Mouse (Mus musculus) induced T-regulatory cell, adult 2 months (primary cell): ENCODE results near the gene Zfp511.

Source experiments
- DNase-seq: peaks from one replicate; pipeline ENCODE4 v3.0.0-alpha.2; 2012; ENCODE audit warnings: low read depth

The Zfp511 gene

DNA sequence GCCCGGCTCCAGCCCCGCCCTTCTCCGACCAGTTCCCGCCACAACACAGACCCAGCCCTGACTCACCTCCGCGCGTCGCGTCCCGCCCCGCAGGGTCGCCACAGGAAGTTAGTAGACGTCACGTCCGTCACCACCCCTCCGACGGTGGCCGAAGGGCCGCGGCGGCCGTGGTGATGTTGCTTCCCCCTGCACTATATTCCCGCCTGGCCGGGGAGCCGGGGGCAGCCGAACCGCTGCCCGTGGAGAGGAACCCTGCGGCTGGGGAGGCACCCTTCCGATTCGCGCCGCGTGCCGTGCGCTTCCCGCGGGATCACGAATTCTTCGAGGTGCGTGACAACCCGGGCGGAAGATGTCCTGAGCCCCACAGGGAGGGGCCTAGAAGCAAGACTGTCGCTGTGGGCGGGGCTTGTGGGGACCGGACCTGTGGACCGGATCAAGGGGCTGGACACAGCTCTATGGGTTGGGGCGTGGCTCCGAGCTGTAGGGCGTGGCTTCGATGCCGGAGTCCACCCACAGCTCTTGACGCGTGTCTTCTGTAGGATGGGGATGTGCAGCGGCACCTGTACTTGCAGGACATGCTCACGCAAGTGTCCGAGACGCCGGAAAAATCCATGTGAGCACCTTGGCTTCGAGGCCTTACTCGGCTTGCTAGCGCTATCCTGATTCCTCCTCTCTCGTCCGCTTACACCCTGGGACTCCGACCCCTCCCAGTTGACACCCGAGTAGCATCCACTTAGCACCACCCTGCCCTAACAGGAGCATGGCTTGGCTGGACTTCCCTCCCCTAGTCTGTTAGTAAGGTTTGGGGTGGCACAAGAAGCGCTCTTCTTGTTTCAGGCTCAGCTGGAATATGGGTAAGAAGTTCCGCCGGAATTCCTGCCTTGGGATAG, at the start of gene Zfp511, which contains the start of gene Tubgcp2:
Zfp511 (plus strand) TSS at position 111 of the 890 bp plus-strand sequence.
Tubgcp2 (minus strand) TSS at position 389 of the 890 bp plus-strand sequence.
- DNase-seq = peak; percentile 94

DNA sequence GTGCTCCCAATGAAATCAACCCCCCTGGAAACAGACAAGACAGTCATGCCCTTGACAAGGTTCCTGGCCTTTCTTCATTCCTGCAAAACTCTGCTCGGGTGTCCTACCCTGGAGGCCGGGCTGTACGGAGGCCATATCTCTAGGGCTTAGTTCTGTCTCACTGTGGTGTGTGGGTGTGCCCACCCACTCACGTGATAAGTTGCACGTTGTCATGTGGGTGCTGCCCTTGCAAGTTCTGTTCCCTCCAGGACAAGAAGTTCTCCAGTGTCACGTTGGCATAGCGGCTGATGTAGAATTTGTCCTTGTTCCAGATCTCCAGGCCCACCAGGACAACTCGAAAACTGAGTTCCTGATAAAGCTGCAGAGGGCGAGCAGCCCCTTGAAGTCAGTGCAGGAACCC, 47.9 kb upstream of the Zfp511 start:
- no peak for DNase-seq

DNA sequence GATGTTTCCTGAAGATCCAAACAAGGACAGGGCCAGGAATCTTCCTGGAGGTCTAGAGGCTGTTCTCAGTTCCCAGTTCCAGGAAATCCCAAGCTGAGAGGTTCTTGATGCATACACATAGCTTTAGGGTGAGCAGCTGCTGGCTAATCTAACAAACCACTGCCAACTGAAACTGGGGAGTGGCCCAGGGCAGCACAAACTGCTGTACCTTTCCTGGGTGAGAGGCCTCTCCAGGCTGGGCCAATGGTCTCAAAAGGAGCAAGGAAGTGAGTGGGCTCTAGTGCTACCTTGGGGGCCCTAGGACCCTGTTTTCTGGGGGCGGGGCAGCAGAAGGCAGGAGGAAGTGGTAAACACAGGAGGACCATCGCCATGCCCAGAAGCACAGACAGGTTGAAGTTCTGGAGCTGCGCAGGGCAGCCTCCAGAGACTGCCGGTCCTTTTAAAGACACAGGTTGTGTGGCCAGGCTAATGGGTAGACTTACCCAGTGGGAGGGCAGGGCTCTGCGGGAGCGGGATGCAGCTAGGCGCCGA, 45.3 kb upstream of the Zfp511 start:
- DNase-seq = peak; percentile 39

DNA sequence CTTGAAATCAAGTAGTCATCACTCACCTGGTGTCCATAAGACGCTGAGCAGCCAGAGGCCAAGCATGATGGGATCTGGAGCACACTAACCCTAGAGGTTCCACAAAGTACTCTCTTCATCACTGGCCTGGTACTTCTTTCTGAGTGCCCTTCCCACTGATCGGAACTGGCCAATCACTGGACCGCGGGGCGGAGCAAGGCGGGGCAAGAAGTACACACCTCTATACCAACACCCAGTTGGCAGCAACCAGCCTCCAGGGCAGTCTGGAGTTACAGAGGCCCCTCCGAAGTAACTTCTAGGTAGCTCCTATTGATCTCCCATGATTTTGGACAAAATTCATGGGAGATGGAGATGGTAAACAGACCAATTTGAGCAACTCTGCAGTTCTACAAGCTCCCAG, 43.8 kb upstream of the Zfp511 start, which contains the start of gene Adam8:
Adam8 (minus strand) TSS at position 157 of the 400 bp plus-strand sequence.
- peak; percentile 79 for DNase-seq

DNA sequence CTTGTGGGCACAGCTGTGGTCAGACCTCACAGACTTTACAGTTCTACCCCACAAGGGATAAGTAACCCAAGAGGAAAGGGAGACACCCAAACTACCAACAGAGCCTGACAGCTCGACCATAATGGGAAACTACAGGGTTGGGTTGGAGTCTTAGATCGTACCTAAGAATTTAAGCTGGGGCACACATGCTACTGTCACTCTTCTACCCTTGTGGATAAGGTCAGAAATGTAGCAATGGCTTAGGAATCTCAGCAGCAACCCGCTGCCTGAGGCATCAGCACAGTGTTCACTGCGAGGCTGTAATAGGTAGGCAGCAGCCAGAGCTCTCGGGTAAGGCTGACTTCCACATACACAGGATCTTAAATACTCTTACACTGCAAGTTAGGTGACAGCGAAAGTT, 42.7 kb upstream of the Zfp511 start:
- DNase-seq = no peak

DNA sequence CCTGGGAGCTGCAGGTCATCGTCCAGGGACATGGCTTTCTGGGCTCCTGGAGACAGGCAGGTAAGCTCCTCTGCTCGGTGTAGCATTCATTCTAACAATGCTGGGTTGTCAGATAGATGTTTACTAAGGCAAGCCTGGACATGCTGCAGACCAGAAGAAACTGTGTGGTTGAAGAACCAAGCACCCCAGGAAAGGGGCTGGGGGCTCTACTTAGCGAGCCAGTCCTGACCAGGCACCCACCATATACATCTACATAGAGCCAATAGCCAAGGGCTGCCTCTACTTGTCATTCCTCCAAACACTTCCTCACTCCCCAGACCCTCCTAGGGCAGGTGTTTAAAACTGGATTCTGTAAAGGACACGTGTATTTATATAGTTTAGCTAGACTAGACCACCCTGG, 42.0 kb upstream of the Zfp511 start:
- no peak for DNase-seq

DNA sequence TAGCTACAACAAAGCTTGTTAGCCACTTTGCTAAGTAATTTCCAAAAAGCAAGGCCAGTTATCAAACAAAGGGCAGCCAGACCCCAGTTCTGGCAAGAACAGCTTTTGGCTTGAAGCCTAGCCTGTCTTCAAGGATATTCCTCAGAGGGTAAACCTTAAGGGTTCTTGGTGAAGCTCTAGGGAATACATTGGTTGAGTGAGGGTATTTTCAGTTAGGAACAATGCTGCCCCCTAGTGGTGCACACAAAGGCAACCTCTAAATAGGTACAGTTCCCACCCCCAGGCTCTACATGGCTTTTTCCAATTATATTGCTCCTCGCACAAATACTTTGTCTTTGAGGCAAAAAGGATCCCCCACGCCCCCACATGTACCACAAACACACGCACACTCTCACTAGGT, 41.5 kb upstream of the Zfp511 start:
- DNase-seq = peak; percentile 90

DNA sequence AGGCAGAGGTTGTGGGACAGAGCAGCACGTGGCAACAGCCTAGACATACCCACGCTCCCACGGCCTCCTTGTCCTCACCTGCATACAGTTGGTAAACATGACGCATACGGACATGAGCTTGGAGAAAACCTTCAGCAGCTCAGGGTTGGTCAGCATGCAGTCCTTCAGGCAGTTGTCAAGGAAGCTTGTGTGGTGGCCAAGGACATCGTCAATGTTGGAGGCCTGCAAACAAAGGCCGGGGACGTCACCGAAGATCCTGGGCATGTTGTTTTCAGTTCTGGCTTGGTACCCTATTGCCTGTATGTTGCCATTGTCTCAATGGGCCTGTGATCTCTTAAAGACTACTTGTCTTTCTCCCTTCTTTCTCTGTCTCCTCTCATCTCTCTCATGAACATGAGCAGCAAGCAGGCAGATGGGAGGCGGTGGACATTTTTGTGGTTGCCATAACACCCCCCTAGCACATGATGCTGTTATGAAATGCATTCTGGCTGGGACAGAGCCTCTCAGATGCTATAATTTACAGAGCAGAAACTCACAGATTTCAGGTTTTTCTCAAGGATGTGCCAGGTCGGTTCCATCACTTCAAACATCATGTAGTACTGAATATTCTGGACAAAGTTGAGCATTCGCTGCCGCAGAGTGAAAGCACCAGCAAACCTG, 37.4 kb upstream of the Zfp511 start:
- no peak for DNase-seq

DNA sequence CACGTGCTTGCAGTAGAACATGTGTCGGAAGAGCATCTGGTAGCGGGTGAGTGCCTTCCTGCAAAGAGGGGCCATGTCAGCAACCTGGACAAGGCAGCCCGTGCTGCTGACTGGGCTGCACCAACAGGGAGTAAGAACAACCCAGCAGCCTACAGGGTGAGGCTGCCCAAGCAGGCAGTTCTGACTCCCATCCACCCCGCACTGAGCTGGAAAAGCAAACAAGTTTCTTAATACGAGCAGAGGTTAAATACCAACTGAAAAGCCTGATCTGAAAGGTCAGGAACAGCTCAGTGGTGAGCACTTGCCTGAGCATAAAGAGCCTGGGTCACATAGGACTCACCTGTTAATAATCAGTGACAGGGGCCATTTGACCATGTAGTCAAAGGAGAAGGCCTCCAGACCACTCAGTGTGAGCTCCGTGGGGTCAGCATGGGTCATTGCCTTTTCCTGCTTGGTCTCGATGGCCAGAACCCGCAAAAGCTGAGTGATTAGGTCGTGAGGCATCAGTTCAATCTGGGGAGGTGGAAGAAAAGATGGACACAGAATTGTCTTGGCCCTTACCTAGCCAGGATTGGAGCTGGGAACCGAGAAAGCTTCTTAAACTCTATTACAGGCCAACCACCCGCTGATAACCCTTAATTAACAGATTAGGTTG, 35.0 kb upstream of the Zfp511 start:
- no peak for DNase-seq

DNA sequence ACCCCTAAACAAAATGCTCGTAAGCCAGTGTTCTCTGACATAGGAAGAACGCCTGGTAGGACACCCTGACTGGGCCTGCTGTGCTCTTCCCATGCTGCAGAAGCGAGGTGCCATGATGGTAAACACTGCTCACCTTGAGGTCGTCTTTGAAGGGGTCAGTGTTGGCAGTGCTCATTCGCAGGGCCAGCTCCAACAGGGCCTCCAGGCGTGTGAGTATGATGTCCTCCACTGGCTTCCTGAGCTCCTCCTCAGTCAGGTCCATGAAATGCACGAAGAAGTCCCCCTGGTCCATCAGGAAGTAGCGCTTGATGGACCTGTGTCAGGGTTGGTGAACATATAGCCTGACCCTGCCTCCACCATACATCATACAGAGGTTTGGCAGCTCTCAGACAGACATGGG, 31.5 kb upstream of the Zfp511 start:
- no peak for DNase-seq

DNA sequence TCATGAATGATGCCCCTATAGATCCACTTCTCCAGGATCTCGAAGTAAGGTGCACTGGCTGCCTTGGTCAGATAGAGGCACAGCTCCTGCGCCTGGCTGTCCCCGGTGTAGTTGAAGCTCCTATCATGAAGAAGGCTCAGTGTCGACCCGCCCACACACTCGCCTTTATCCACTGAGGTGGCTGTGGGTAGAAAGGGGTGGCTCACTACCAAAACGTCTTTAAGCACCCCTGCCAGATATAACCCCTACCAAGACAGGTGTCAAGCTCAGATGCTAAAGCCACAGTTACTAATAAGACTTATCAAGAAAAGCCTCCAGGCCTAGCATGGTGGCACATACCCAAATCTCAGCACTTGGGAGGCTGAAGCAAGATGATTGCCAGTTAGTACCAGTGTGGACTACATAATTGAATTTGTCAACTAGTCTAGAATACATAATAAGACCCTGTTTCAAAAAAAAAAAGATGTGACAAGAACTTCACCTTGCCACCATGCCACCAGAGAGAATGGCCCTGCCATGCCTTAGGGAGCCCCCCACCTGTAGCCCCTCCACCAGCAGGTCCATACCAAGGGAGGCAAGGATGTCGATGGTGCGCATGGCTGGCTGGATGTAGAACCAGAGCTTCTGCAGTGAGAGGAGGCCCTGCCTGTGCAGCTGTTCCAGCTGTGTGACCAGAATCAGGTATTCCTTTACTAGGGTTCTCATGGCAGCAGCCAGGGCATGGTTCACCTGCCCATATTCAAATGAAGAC, 29.2 kb upstream of the Zfp511 start:
- DNase-seq = no peak

DNA sequence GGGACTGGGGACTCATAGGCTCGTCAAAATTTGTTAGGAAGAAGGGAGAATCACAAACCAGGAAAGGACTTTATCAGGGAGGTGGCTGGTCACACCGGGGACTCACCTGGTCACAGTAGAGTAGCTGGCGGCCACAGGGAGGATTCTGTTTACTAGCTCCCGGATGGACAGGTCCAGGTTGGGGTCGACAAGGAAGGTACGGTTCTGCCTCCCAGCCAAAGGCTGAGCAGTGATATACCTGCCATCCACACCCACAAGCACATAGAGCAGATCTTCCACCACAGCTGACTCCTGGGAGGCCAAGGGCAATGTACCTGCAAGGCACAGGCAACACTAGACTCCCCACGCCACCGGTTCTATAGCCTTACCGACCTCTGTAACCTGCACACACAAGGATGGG, 28.4 kb upstream of the Zfp511 start:
- DNase-seq = no peak

DNA sequence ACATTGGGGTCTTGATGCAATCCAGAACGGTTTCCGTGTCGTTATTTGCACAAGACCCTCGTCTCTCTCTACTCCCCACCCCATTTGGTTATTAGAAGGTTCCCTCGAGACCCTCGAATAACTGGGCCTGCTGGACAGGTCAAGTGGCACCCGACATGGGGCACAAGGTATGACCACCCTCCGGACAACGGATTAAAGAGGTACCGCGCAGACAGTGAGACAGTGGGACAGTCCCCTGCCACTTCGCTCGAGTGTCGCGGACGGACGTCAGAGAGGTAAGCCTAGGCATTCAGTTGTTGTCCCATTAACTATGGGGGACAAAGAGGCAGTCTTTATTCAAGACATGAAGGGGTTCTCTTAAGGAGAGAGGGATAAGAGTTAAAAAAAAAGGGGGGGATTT, 24.9 kb upstream of the Zfp511 start:
- DNase-seq = no peak

DNA sequence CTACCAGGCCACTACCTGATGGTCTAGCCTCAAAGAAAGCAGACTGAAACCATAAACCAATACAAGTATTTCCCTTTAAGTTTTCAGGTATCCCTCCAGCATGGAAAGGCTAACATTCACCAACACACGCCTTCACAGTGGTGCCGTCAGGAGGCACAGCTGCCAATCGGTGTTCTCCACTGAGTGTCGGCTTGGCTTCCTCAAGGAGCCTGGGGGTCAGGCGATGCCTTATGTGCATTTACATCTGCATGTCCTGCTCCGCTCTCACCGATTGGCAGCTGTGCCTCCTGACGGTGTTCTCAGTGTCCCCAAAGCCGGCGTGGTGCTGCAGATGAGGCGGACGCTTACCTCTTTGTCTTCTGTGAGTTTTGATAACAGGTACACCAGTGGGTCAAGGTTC, 4.4 kb upstream of the Zfp511 start:
- DNase-seq = no peak

DNA sequence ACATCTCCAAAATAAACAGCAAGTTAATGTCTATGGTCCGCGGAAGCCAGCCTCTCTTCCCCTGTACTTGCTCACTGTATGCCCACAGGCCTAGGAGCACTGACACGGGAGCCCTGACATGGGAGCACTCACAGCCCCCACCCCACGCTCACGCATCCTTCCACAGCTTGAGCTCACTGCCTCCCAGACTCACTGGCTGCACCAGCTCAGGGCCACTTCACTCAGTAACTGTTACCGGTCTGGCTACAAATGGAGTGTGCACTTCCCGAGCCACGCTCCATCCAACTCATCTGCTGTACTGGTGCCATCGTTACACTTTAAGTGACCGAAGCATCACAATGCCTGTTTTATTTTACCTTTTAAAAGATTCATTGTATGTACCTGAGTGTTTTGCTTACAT, 3.8 kb upstream of the Zfp511 start:
- no peak for DNase-seq

DNA sequence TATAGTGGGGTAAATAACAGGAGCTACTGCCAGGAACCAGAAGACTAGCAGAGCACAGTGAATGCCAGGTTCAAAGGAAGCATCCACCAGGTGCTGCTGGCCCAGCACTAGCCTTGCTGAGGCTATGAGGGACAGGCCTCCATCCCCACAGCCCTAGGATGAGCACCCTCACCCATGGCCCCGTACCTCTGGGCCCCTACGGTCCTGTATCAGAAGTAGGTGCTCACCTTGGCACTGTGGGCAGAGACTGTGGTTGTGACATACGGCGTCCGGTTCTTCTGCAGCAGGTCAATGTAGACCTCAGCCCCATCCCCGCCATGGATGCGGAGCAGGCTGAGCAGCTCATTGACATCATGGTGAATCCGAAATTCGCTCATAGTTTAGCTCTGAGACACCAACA, 2.8 kb upstream of the Zfp511 start:
- no peak for DNase-seq

DNA sequence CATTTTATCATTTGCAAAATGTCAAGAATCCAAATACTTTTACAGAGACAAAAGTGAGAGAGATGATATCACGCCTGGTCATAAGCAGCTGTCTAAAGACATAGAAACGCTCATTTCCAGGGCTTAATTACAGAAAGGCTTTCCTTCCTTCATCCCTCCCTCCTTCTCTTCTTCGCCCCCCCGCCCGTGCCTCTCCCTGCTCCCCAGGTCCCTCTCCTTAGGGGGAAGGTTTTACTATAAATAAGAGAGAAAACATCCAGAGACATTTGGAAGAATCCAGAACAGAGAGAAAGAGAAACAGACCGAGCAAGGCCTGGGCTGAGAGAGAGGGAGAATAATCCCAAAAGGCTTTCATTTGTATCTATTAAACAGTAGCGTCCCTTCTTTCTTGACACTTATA, 735 bp upstream of the Zfp511 start:
- no peak for DNase-seq

DNA sequence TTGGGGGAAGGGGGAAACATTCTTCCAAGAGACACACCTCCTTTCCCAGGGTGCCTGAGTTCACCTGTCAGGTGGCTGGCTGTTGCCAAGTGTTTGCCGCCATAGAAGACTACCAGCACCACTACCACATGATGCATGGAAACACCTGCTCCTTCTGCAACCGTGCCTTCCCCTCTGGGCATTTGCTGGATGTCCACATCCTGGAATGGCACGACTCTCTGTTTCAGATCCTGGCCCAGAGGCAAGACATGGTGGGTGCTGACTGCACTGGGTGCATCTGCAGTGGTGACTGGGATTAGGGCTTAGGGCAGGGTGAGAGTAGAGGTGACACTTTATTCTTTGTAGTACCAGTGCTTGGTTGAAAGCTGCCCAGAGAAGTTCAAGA, 972 bp downstream of the Zfp511 start:
- no peak for DNase-seq

DNA sequence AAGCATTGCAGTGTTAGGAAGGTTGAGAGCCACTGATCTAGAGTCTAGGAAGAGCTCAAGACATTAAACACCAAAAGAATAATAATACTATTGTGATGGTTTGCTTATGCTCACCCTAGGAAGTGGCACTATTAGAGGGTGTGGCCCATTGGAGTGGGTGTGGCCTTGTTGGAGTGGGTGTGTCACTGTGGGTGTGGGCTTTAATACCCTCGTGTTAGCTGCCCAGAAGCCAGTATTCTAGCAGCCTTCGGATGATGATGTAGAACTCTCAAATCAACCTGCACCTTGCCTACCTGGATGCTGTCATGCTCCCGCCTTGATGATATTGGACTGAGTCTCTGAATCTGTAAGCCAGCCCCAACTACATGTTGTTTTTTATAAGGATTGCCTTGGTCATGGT, 6.5 kb downstream of the Zfp511 start:
- DNase-seq = no peak

DNA sequence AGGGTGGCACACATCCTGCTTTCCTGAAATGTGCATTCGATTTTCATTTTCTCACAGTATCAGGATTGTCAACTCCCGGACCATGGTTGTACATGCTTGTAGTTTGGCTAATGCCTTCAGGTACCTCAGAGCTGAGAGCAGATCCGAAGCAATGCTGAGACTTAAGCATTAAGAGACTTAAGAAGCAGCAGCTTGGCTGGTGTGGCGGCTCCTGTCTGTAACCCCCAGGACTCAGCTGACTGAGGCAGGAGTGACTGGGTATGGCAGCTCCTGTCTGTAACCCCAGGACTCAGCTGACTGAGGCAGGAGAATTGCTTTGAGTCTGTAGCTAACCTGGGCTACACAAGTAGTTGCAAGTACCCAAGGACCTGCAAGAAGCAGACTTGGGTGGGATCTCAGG, 9.4 kb downstream of the Zfp511 start:
- DNase-seq = no peak

DNA sequence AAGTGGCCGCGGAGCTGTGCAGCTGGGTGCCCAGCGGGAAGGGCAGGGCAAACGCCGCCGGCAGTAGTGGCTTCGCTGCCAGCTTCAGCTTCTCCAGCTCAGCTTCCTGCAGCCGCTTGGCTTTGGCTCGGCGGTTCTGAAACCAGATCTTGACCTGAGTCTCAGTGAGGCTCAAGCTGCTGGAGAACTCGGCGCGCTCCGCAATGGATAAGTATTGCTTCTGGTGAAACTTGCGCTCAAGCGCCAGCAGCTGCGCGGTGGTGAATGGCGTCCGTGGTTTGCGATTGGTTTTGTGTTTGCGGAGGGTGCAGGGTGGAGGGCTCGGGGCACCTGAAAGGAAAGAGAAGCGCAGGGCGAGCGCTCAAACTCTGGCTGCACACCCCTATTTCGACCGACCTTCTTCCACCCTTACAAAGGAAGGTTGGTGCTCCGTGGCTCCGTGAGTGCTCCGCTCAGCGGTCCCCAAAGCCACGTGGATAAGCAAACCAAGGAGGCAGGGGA, 11.7 kb downstream of the Zfp511 start:
- DNase-seq = peak; percentile 36
